Mouse (Mus musculus) stomach, embryonic 14.5 days (tissue): Measurements from ENCODE around the gene Pip. TPM values are rescaled to one million over a fixed set of nuclear protein-coding genes. Genes with fewer than 3 reads are reported as not detected.

Experiments used
- ATAC-seq: fragments of 200-750 bp; cut with Nextera tagmentation; 2 replicates; pipeline ENCODE4 v1.8.0; 2017; ENCODE audit warnings: low read depth, moderate TSS enrichment; ENCODE audit not compliant: insufficient number of reproducible peaks, insufficient read depth, low FRiP score
- H3K27ac ChIP-seq: fragments of 300-500 bp; sonication (generic); 2 replicates; pipeline ENCODE4 v1.5.1; 2014; ENCODE audit warnings: mild to moderate bottlenecking, low read length, moderate library complexity, mixed read lengths
- H3K27me3 ChIP-seq: fragments of 300-500 bp; sonication (generic); 2 replicates; pipeline ENCODE4 v1.6.1; 2014; ENCODE audit warnings: low read length, control low read depth, mixed read lengths; ENCODE audit not compliant: control insufficient read depth, insufficient read depth
- H3K36me3 ChIP-seq: fragments of 300-500 bp; sonication (generic); 2 replicates; pipeline ENCODE4 v1.6.1; 2014; ENCODE audit warnings: mild to moderate bottlenecking, control low read depth, low read length, moderate library complexity, mixed read lengths; ENCODE audit not compliant: control insufficient read depth, insufficient read depth
- H3K4me1 ChIP-seq: fragments of 300-500 bp; sonication (generic); 2 replicates; pipeline ENCODE4 v1.6.1; 2014; ENCODE audit warnings: low read length, control low read depth, mixed read lengths; ENCODE audit not compliant: control insufficient read depth, insufficient read depth
- H3K4me2 ChIP-seq: fragments of 300-500 bp; sonication (generic); replicated peaks from 2 replicates; pipeline ENCODE4 v1.6.1; 2014; ENCODE audit warnings: low read depth, low read length, control low read depth
- H3K4me3 ChIP-seq: fragments of 300-500 bp; sonication (generic); 2 replicates; pipeline ENCODE4 v1.5.1; 2014; ENCODE audit warnings: low read depth, low read length, control low read depth
- H3K9ac ChIP-seq: fragments of 300-500 bp; sonication (generic); replicated peaks from 2 replicates; pipeline ENCODE4 v1.6.1; 2014; ENCODE audit warnings: low read depth, mild to moderate bottlenecking, control low read depth, low read length, moderate library complexity, mixed read lengths
- H3K9me3 ChIP-seq: fragments of 300-500 bp; sonication (generic); 2 replicates; pipeline ENCODE4 v1.6.1; 2016; ENCODE audit warnings: low read depth, low read length, control low read depth; ENCODE audit not compliant: control insufficient read depth
- WGBS: fragments of 180-500 bp; shearing (Covaris S2); extraction: QIAGEN DNeasy Blood & Tissue Kit; methylation state at CpG from one replicate; pipeline ENCODE4 v1.1.7; 2014; 5-methylcytosine and 5-hydroxymethylcytosine counted together
- polyA plus RNA-seq: library from polyadenylated mRNA; unstranded; fragments of >200 nt; fragmentation: Nextera tagmentation; extraction: Ambion mirVana; gene quantifications from 2 replicates; pipeline ENCODE4 v1.2.1, GENCODE M21; 2014

The Pip gene
- polyA plus RNA-seq, result not detected in 2 replicates

- Histone ChIP-seq H3K27ac (no peak within 1 kb of the TSS), H3K9ac (no peak within 1 kb of the TSS), H3K4me2 (no peak within 1 kb of the TSS), H3K27me3 (no peaks in the 10 kb centered on the region), H3K4me3 (no peak within 1 kb of the TSS), H3K4me1 (no peaks in the 10 kb centered on the region), H3K9me3 (no peaks in the 10 kb centered on the region), H3K36me3 (no peaks in the 10 kb centered on the region)
- no peak for ATAC-seq
- WGBS, result 72% methylated on average over 2 of the region's 2 CpGs
These were observed at the start of gene Pip for GRCm38 (mm10) chr6:41847235-41847634. Gene Pip (plus strand): TSS chr6:41847535.

DNA sequence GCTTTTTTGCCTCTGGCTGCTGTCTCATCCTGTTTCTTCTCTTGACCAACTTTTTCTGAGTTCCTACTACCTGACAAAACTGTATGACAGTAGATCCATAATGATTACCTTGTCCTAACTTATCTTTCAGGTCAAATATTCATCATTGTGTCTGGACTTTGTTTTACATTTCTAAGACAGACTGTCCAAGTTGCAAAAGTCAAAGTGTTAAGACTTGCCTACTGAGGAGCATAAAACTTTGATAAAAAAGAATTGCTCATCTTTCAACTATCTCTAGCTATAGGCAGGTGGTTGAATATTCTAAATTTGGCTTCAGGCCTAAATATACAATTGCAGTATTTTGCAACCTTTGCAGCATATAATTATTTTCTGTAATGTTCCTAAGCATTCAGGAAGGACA is 23.2 kb upstream of the Pip start:
- ATAC-seq, result no peak

DNA sequence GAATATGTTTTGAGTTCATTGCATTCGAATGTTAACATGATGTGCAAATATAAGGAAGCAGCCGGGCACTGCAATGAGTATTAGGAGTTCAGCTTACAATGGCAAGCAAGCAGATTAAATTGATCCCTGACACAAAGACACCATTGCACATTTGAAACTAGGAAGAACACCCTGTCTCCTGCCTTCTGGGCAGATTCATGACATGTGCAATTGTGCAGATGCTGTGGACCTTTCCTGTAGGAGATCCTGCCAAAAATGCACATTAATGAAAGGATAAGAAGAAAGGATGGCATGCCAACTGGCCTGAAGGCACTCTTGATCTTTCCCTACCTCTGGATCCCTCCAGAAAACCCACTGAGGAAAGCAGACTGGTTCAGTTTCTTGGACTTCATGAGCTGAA is 17.8 kb upstream of the Pip start:
- H3K4me1 ChIP-seq, result no peaks in the 10 kb centered on the region
- no peak overlapping the region for H3K4me2 ChIP-seq
- no peak overlapping the region for H3K4me3 ChIP-seq
- no peak for ATAC-seq
- no peaks in the 10 kb centered on the region for H3K9me3 ChIP-seq
- H3K27ac ChIP-seq, result no peak overlapping the region
- WGBS, result 85% methylated on average over 2 of the region's 2 CpGs
- no peaks in the 10 kb centered on the region for H3K27me3 ChIP-seq
- H3K36me3 ChIP-seq, result no peaks in the 10 kb centered on the region
- no peak overlapping the region for H3K9ac ChIP-seq

More for the DNA sequence above, 23.2 kb upstream of the Pip start:
- Histone ChIP-seq H3K4me2 (no peak overlapping the region), H3K4me1 (no peaks in the 10 kb centered on the region), H3K4me3 (no peak overlapping the region), H3K9ac (no peak overlapping the region), H3K27ac (no peak overlapping the region), H3K36me3 (no peaks in the 10 kb centered on the region), H3K27me3 (no peaks in the 10 kb centered on the region), H3K9me3 (no peaks in the 10 kb centered on the region)

GRCm38 (mm10) chr6:41852689-41853088 is 5.4 kb downstream of the Pip start, which contains the start of gene Sval2:
Gene Sval2 (plus strand): TSS chr6:41852989.
- Histone ChIP-seq H3K4me1 (no peaks in the 10 kb centered on the region), H3K9ac (no peak within 1 kb of the TSS), H3K9me3 (no peaks in the 10 kb centered on the region), H3K27ac (no peak within 1 kb of the TSS), H3K36me3 (no peaks in the 10 kb centered on the region), H3K27me3 (no peaks in the 10 kb centered on the region), H3K4me3 (no peak within 1 kb of the TSS), H3K4me2 (no peak within 1 kb of the TSS)
- WGBS, result 83% methylated on average over 3 of the region's 3 CpGs
- ATAC-seq, result no peak

DNA sequence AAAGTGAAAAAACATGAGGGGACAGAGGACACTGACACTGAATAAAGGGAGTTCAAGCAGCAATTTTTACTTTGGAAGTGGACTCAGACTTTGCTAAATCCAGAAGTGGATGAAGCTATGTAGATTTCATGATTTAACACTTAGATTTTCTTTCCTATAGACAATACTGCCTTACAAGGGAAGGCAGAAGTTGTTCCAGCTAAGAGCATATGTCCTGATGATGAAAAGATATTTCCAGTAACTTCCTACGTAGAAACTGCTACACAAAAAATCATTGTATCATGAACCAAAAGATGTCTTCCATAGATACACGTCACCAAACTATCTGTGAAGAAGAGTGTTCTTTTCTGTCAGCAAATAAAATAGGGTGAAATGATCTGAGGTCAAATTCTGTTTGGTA is 16.7 kb downstream of the Pip start:
- H3K9ac ChIP-seq, result no peak overlapping the region
- no peak overlapping the region for H3K27ac ChIP-seq
- H3K4me3 ChIP-seq, result no peak overlapping the region
- no peak for ATAC-seq
- H3K27me3 ChIP-seq, result no peaks in the 10 kb centered on the region
- no peak overlapping the region for H3K4me2 ChIP-seq
- 69% methylated on average over 2 of the region's 2 CpGs for WGBS
- no peaks in the 10 kb centered on the region for H3K4me1 ChIP-seq
- no peaks in the 10 kb centered on the region for H3K9me3 ChIP-seq
- no peaks in the 10 kb centered on the region for H3K36me3 ChIP-seq

Other genes with a start within 250 kb of the Pip start
- gene Ephb6, start 242.1 kb upstream of the Pip start, polyA plus RNA-seq, result 11.7 and 11.8 TPM in 2 replicates
- gene Trpv6, start 211.1 kb upstream of the Pip start, polyA plus RNA-seq, result 5.7 and 6.7 TPM in 2 replicates
- gene Trpv5, start 166.8 kb upstream of the Pip start, polyA plus RNA-seq, result not detected in 2 replicates
- gene Llcfc1, start 163.1 kb upstream of the Pip start, polyA plus RNA-seq, result 0.48 TPM in 1 of 2 replicates, not detected in the other
- 1.2 and 1.5 TPM in 2 replicates for gene Kel, start 143.2 kb upstream of the Pip start, polyA plus RNA-seq
- gene Olfr459, start 72.4 kb upstream of the Pip start, polyA plus RNA-seq, result not detected in 2 replicates
- not detected in 2 replicates for gene Sval2, start 5.5 kb downstream of the Pip start, polyA plus RNA-seq
- not detected in 2 replicates for gene Sval1, start 104.1 kb downstream of the Pip start, polyA plus RNA-seq
- not detected in 2 replicates for gene Sval3, start 120.6 kb downstream of the Pip start, polyA plus RNA-seq
- gene Sva, start 190.9 kb downstream of the Pip start, polyA plus RNA-seq, result not detected in 2 replicates